Mouse (Mus musculus): Measurements from ENCODE around the gene Nsmf. TPM values are rescaled to one million over a fixed set of nuclear protein-coding genes. Genes with fewer than 3 reads are reported as not detected.

Nsmf gene
- total RNA-seq, 2 experiments from 2014 or later = 45.8 to 47.8 TPM

DNA sequence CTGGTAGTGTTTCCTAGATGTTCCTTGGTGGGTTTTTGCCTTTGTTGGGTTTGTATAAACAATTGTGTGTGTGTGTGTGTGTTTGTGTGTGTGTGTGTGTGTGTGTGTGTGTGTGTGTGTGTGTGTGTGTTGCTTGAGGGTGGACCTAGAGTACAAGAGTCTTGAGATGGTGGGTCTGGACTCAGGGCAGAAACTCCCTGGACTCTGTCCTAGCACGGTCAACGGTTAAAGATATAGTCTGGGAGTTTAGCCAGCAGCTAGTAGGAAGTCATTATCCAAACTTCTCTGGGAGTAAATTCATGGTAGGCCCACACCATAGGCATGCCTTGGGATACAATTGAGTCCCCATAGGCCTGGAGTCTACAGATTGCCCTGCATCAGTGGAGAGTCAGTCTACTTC, 33.7 kb downstream of the Nsmf start:
- no peak for DNase-seq

DNA sequence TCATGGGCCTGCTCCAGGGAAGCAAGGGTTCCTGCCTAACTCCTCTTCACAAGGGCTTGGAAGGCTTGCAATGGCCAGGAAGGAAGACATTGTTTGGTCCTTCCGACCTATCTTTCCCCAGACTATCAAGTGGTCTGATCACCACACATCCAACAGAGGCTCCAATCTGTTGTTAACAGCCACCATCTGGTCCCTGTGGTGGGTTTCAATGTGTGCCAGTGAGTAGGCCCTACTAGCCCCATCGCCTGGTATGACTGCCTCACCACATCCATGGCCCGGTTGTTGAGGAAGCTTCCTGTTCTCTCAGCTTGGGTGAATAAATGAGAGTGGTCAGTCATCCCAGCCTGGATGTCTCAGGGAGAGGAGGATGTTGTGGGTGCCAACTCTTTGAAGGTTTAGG, 34.5 kb downstream of the Nsmf start:
- no peak for DNase-seq

DNA sequence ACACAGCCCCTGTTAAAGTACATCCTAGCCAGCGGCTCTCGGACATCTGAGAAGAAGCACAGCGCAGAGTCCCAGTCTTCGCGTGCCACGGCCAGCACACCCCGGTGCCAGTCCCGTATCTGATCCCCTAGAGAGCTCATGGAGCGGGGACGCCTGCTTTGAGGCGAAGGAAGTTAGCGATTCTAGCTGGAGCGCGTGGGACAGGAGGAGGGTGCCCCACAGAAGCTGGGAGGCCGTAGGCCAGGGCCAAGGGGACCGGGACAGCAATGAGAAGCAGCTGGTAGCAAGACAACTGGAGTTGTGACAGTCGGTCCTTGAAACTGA, 40.6 kb downstream of the Nsmf start:
- DNase-seq = no peak

DNA sequence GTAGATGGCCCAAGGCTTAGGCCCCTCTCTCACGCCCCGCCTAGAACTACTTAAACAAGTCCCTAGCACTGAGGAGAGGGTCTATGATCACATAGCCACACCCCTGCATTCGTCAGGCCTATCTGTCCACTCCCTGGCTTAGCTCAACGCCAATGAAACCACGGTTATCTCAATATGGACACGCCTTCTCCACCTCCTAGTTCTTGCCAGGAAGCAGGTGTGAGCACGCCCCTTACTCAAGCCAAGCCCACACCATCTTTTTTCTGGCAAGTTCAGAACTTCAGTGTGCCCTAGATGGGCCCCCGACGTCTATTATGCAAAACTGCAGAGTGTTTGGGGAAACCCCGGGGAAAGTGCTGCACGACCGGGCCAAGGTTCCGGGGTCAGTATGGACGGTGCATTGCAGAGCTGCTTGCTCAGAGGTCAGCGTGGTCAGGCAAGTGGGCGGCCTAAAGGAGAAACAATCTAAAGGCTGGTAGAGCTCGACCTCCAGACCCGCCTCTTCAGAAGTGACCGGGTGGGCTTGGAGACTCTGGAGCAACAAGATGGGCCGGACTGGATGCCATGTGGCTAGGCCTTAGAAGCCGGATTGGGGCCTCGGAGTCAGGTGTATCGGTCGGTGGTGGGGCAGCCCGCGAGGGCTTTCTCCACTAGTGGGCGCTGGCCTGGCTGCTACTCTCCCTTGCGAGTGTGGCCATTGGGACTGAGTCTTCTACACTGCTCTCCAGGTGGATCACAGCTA, 41.1 kb downstream of the Nsmf start, which contains the start of gene Noxa1:
Gene Noxa1, minus strand, starts transcription at position 41 of the 742 bp plus-strand sequence.
- no peak for DNase-seq

DNA sequence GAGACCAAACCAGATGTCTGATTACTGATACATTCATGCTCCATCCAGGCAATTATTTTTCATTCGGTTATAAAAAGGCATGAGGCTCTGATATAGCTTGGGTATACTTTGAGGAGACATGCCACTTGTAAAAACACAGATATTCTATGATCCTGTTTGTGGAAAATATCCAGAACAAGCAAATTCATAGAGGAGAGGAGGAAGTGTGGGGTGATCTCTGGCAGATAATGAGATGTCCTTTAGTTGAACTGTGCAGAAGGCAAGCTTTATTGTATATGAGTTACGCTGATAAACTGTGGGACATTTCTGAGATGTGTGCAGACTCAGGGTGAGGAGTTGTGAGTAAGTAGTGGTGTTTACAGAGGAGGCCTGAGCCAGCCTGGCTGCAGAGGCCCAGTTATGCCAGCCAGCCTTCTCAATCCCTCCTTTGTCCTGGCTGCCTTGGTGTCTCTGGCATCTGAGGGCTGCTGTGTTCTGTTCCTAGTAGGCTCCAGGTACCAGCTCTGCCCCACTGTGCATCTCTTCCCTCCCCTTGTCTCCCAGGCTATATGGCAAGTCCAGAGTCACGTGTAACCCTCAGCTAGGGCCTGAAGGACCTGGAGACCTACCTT, 44.0 kb downstream of the Nsmf start:
- no peak for DNase-seq

DNA sequence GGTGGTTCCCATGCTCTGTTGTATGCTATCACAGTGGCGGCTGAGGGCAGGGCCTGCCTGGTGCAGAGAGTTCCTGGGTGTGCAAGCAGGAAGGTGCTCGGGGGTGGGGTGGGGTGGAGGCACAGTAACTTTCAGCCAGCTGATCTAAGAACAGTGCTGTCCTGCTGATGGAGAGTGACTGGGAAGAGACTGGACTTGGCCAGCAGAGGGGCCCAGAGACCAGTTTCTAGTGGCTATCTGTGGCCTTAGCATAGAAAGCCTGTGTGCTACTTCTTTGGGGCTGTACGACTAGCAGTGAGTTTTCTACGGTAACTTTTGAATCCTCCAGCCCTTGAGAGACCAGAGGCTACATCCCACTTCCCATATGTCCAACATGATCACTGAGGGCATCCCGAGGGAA, 44.8 kb downstream of the Nsmf start:
- DNase-seq = peak; percentile 67

DNA sequence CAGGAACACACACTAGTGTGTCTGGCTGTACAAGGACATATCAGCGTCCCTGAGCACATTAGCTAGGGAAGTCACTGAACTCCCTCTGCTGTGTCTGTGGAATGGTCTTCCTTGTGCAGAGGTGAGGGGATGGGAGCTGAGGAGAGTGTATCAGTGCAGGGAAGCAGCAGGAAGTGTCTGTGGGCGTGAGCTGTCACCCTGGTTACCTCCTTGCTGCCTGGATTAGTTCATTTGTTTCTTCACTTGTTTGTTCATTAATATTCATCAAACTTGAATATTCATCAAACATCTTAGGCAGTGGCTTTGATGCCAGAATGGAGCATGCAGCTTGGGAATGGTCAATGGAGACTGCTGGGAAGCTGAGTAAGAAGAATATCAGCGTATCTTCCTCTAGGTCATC, 45.5 kb downstream of the Nsmf start:
- DNase-seq = no peak

DNA sequence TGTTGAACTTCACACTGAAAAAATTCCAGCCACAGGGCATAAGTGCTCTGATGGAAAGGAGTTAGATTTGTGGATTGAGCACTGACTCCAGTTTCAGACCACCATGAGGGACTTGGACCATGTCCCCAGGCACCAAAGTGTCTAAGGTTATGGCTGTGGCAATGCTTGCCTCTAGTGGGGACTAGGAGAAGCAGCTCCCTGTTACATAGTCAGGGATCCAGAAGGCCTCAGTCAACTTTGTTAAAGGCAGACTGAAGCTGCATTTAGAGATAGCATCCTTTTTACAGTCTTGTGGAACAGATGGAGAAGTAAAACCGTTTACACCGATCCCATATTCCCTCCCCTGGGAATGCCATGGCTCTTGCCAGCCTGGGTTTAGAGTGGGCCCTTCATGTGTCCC, 50.0 kb downstream of the Nsmf start:
- no peak for DNase-seq

DNA sequence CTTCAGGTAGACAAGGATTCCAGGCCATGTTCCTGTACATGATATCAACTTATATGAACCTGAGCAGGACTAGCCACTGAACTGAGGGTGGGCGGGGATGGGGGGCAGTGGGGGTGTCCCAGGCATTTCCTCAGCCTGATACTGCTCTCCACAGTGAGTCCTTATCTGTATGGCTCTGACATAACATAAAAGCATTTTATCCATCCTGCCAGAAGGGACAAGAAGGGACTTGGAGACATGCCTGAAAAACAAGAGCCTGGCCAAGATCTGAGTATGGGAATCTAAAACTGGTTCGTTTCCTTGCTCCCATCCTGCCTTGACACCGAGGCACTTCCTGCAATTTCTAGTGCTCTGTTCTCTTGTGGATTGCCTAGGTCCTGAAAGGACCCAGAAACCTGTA, 51.9 kb downstream of the Nsmf start:
- no peak for DNase-seq

DNA sequence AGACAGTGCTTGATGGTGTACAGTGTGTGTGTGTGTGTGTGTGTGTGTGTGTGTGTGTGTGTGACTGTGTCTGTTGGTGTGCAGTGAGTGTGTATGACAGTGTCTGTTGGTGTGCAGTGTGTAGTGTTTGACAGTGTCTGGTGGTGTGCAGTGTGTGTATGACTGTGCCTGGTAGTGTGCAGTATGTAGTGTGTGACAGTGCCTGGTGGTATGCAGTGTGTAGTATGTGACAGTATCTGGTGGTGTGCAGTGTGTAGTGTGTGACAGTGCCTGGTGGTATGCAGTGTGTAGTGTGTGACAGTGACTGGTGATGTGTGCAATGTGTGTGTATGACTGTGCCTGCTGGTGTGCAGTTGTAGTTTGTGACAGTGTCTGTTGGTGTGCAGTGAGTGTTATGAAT, 55.3 kb downstream of the Nsmf start:
- DNase-seq = no peak

DNA sequence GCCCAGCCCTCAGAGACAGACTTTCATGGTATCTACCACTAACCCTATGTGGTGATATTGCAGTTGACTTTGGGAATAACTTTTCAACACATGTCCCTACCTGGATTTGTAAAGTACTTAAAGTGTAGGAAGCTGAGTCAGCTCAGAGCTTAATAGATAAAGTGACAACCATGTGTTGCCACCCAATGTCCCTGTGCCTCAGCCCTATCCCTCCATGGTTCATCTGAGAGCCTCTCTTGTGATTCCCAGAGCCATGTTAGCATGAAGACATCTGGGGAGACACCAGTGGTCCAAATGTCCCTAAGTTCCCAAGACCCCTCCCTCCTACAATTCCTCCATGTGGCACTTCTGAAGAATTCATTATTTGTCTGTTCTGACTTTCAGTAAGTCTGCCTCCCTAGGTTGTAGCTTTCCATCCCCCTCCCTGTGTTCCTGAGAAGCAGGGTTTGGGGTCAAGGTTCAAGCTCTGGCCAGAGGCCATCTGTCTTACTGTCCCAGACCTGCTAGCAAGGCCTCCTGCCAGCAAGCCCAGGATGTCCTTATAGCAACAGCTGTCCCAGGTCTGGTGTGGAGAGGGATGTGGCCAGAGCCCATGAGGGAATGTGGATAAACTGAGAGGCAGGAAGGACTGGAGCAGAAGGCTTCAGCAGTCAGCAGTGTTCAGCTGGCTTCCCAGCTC, 56.5 kb downstream of the Nsmf start:
- DNase-seq = peak; percentile 43

DNA sequence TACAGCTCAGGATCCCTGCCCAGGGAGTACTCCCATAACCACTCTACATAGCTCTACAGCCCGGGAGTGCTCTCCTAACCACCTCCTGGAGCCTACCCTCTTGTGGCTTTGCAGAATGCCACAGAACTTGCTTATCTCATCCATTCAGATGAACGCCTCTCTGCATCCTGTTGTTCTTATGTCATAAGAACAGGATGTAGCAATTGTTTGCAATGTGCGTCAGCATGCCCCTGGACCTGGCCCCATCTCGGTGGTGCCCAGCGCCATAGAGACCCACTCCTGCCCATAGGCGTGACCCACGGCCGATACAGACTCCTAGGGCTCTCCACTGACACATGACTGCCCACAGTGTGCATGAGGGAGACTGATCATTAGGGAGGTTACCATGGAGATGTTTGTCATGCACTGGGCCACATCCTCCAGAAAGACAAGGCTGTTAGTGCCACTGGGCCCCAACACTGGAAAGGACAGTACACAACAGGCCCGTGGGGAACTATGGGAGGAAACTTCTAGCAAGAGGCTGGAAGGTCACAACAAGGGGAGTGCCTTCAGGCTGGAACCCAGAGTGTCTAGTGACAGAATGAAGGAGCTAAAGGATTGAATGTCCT, 57.1 kb downstream of the Nsmf start:
- DNase-seq = no peak

Small RNAs within 50 kb of the gene (microRNA-seq; reads per million reads assigned to microRNA genes)
- 0 reads per million in 2 experiments for gene Gm24328
- 0 to 0.35 reads per million in 2 experiments for gene Mir7664

Other genes starting within 250 kb of the Nsmf start
- 10 to 100 TPM; 59.3 to 65.3 TPM for gene Ehmt1, start 134.7 kb upstream of the Nsmf start, total RNA-seq (2021)
- gene Arrdc1, start 119.1 kb upstream of the Nsmf start, total RNA-seq (2021) = 10 to 100 TPM in 1 of 2 experiments, 1 to 10 TPM in 1; 9.6 to 10.9 TPM
- gene Zmynd19, start 104.6 kb upstream of the Nsmf start, total RNA-seq (2021) = 10 to 100 TPM; 26.6 to 32.1 TPM
- gene Dph7, start 92.0 kb upstream of the Nsmf start, total RNA-seq (2021) = 1 to 10 TPM; 8.6 to 8.8 TPM
- gene Mrpl41, start 79.3 kb upstream of the Nsmf start, total RNA-seq (2021) = 10 to 100 TPM; 78.3 to 79.7 TPM
- 10 to 100 TPM; 13.5 to 13.7 TPM for gene Pnpla7, start 78.3 kb upstream of the Nsmf start, total RNA-seq (2021)
- gene Entpd8, start 25.9 kb downstream of the Nsmf start, total RNA-seq (2021) = not detected
- gene Noxa1, start 40.8 kb downstream of the Nsmf start, total RNA-seq (2021) = not detected
- 10 to 100 TPM; 31.2 to 33.4 TPM for gene Nrarp, start 126.4 kb downstream of the Nsmf start, total RNA-seq (2021)
- gene Tor4a, start 142.5 kb downstream of the Nsmf start, total RNA-seq (2021) = 1 to 10 TPM; 4.4 to 5.8 TPM
- gene Nelfb, start 157.1 kb downstream of the Nsmf start, total RNA-seq (2021) = 10 to 100 TPM; 43.4 to 44.5 TPM
- gene Stpg3, start 160.3 kb downstream of the Nsmf start, total RNA-seq (2021) = not detected
- not detected for gene Fam166a, start 164.4 kb downstream of the Nsmf start, total RNA-seq (2021)
- gene Tubb4b, start 170.3 kb downstream of the Nsmf start, total RNA-seq (2021) = 100 to 1,000 TPM; 415 to 442 TPM
- not detected for gene Slc34a3, start 180.0 kb downstream of the Nsmf start, total RNA-seq (2021)
- not detected for gene Rnf224, start 182.4 kb downstream of the Nsmf start, total RNA-seq (2021)
- gene Rnf208, start 187.9 kb downstream of the Nsmf start, total RNA-seq (2021) = 1 to 10 TPM; 1.5 to 3.0 TPM
- not detected for gene Cysrt1, start 188.1 kb downstream of the Nsmf start, total RNA-seq (2021)
- gene AL732309.1, start 192.5 kb downstream of the Nsmf start, total RNA-seq (2021) = 1 to 10 TPM; 1.3 to 1.8 TPM
- 10 to 100 TPM; 16.9 to 18.1 TPM for gene Tmem203, start 201.1 kb downstream of the Nsmf start, total RNA-seq (2021)
- 1 to 10 TPM; 4.9 to 5.7 TPM for gene Tprn, start 208.3 kb downstream of the Nsmf start, total RNA-seq (2021)
- 10 to 100 TPM; 60.0 to 62.0 TPM for gene Ssna1, start 218.1 kb downstream of the Nsmf start, total RNA-seq (2021)
- gene Anapc2, start 218.1 kb downstream of the Nsmf start, total RNA-seq (2021) = 10 to 100 TPM; 49.7 to 53.1 TPM
- not detected for gene Tmem210, start 233.8 kb downstream of the Nsmf start, total RNA-seq (2021)
- gene Lrrc26, start 235.6 kb downstream of the Nsmf start, total RNA-seq (2021) = not detected